Mouse (Mus musculus) heart, embryonic 14.5 days (tissue): ENCODE measurements around the gene Abcd3. TPM values are rescaled to one million over a fixed set of nuclear protein-coding genes. Genes with fewer than 3 reads are reported as not detected.
"Not testable (repeated sequence)": the region's sequence is repeated elsewhere in the genome, so short reads cannot be mapped to it uniquely, and the experiment has no call there.

Experiments used
- ATAC-seq: fragments of 200-750 bp; cut with Nextera tagmentation; 2 replicates; pipeline ENCODE4 v1.8.0; 2017; ENCODE audit warnings: low read depth, moderate TSS enrichment; ENCODE audit not compliant: insufficient number of reproducible peaks, insufficient read depth, low FRiP score
- H3K27ac ChIP-seq, 2 experiments: fragments of 200-500 bp in 1 of 2; fragments of 300-500 bp in 1 of 2; sonication (generic) in 1 of 2; replicated peaks in 1 of 2; 2 replicates each; pipeline ENCODE4 v1.5.1; 2012 to 2014; ENCODE audit warnings: low read depth in 2 of 2, low read length in 2 of 2, control low read depth in 1 of 2, mild to moderate bottlenecking in 1 of 2, mixed read lengths in 1 of 2; ENCODE audit not compliant: control insufficient read depth in 1 of 2, insufficient read depth in 1 of 2
- H3K27me3 ChIP-seq: fragments of 300-500 bp; sonication (generic); 2 replicates; pipeline ENCODE4 v1.6.1; 2014; ENCODE audit warnings: mild to moderate bottlenecking, low read length, control low read depth; ENCODE audit not compliant: control insufficient read depth, insufficient read depth
- H3K36me3 ChIP-seq: fragments of 300-500 bp; sonication (generic); 2 replicates; pipeline ENCODE4 v1.6.1; 2014; ENCODE audit warnings: mild to moderate bottlenecking, control low read depth, low read length, mixed read lengths; ENCODE audit not compliant: control insufficient read depth, insufficient read depth
- H3K4me1 ChIP-seq, 2 experiments: fragments of 200-500 bp in 1 of 2; fragments of 300-500 bp in 1 of 2; sonication (generic) in 1 of 2; 2 replicates each; pipeline ENCODE4 v1.6.1; 2012 to 2014; ENCODE audit warnings: low read length in 2 of 2, control low read depth in 1 of 2, mixed read lengths in 1 of 2; ENCODE audit not compliant: control insufficient read depth in 2 of 2, insufficient read depth in 2 of 2
- H3K4me2 ChIP-seq: fragments of 300-500 bp; sonication (generic); 2 replicates; pipeline ENCODE4 v1.6.1; 2014; ENCODE audit warnings: mild to moderate bottlenecking, low read length
- H3K4me3 ChIP-seq, 2 experiments: fragments of 200-500 bp in 1 of 2; fragments of 300-500 bp in 1 of 2; sonication (generic) in 1 of 2; 2 replicates each; pipeline ENCODE4 v1.5.1; 2012 to 2014; ENCODE audit warnings: low read length in 2 of 2, mild to moderate bottlenecking in 2 of 2, control low read depth in 1 of 2, low read depth in 1 of 2, moderate library complexity in 1 of 2; ENCODE audit not compliant: control insufficient read depth in 1 of 2, insufficient read depth in 1 of 2
- H3K9ac ChIP-seq: fragments of 300-500 bp; sonication (generic); 2 replicates; pipeline ENCODE4 v1.6.1; 2014; ENCODE audit warnings: mild to moderate bottlenecking, low read length
- H3K9me3 ChIP-seq: fragments of 300-500 bp; sonication (generic); 2 replicates; pipeline ENCODE4 v1.6.1; 2016; ENCODE audit warnings: low read length, control low read depth; ENCODE audit not compliant: control insufficient read depth
- WGBS: fragments of 180-500 bp; shearing (Covaris S2); extraction: QIAGEN DNeasy Blood & Tissue Kit; methylation state at CpG from one replicate; pipeline ENCODE4 v1.1.7; 2014; 5-methylcytosine and 5-hydroxymethylcytosine counted together
- polyA plus RNA-seq: library from polyadenylated mRNA; unstranded; fragments of >200 nt; fragmentation: Nextera tagmentation; extraction: Ambion mirVana; gene quantifications from 2 replicates; pipeline ENCODE4 v1.2.1, GENCODE M21; 2014

Abcd3 gene
- polyA plus RNA-seq, 1 experiment from 2014 or later: 49.5 TPM

DNA sequence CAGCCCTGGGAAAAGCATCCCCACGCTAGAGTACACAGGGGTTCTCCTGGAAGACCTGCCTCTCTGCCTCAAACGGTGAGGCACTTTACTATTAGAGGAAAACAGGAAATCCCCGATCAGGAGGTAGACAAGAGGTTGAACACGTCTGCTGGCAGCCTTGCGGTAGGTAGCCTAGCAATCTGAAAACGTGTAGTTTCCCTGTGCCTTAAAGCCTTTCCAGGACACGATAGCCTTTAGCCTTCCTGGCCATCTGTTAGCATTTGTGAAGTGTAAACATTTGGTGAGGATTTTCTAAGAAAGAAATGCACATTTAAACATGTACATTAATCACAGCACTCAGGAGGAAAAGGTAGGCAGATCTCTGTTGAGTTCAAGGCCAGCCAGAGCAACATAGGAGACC lies 56.7 kb downstream of the Abcd3 start:
- WGBS: 54% methylated on average over 7 of the region's 7 CpGs
- Histone ChIP-seq H3K9me3 (no peaks in the 10 kb centered on the region), H3K27me3 (no peaks in the 10 kb centered on the region), H3K9ac (no peak overlapping the region), H3K4me2 (no peak overlapping the region), H3K4me3 (no peak overlapping the region), H3K27ac (no peak overlapping the region), H3K36me3 (peaks cover 40% of the 10 kb centered on the region), H3K4me1 (0 out of 4 replicates have a peak, but pooled peaks cover 0 to 5% of the 10 kb centered on the region in 2 experiments)
- ATAC-seq: no peak

- WGBS: 15% methylated on average over 3 of the region's 3 CpGs
- ATAC-seq: no peak
- no peak overlapping the region; a peak in 1 of 4 replicates for H3K27ac ChIP-seq
Measured at GRCm38 (mm10) chr3:121755152-121755551, 60.0 kb downstream of the Abcd3 start.

GRCm38 (mm10) chr3:121754319-121755090 lies 60.6 kb downstream of the Abcd3 start:
- H3K4me1 ChIP-seq, H3K27me3 ChIP-seq, H3K27ac ChIP-seq, H3K4me3 ChIP-seq, H3K9me3 ChIP-seq, ATAC-seq, H3K9ac ChIP-seq, H3K4me2 ChIP-seq: not testable (repeated sequence)
- peaks cover 22% of the 10 kb centered on the region for H3K36me3 ChIP-seq
- WGBS: 82% methylated on average over 10 of the region's 10 CpGs

More at GRCm38 (mm10) chr3:121755152-121755551, 60.0 kb downstream of the Abcd3 start:
- Histone ChIP-seq H3K9ac (no peak overlapping the region; the same call in 1 of the 2 replicates), H3K4me3 (no peak overlapping the region), H3K4me1 (0 out of 4 replicates have a peak, but pooled peaks cover 0 to 5% of the 10 kb centered on the region in 2 experiments), H3K4me2 (no peak overlapping the region), H3K9me3 (no peaks in the 10 kb centered on the region), H3K36me3 (peaks cover 26% of the 10 kb centered on the region), H3K27me3 (no peaks in the 10 kb centered on the region)

DNA sequence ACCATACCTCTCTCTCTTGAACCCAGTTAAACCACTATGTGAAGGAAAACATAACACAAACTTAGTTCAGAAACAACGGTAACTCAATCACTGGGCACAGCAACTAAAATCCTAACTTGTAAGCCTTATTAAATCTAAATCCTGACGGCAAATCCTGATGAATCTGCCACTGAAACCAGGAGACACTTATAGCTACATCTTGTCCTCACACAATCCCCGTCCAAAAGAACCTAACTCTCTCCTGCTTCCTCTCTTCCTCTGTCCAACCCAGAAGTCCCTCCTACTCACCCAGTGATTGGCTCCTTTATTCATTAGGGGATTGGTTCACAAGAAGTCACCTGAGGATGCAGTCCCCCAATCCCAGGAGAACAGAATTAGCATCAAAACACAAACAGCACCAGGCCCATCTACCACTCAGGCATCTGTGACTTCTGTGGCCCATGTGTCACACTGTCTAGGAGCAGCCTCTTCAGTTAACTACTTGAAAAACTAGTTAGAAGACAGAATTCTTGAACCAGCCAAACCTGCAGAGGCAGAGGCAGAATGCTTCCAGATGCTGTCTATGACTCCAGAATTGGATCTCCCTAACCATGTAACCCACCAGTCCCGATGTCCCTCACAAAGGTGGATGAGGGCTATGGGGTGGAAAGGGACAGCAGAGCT lies 73.8 kb downstream of the Abcd3 start:
- not testable (repeated sequence) for H3K27ac ChIP-seq, H3K9me3 ChIP-seq, H3K27me3 ChIP-seq, ATAC-seq, H3K4me3 ChIP-seq, H3K36me3 ChIP-seq, H3K9ac ChIP-seq, H3K4me2 ChIP-seq
- peaks cover 12 to 15% of the 10 kb centered on the region in 2 experiments for H3K4me1 ChIP-seq
- 85% methylated on average over 4 of the region's 4 CpGs for WGBS

DNA sequence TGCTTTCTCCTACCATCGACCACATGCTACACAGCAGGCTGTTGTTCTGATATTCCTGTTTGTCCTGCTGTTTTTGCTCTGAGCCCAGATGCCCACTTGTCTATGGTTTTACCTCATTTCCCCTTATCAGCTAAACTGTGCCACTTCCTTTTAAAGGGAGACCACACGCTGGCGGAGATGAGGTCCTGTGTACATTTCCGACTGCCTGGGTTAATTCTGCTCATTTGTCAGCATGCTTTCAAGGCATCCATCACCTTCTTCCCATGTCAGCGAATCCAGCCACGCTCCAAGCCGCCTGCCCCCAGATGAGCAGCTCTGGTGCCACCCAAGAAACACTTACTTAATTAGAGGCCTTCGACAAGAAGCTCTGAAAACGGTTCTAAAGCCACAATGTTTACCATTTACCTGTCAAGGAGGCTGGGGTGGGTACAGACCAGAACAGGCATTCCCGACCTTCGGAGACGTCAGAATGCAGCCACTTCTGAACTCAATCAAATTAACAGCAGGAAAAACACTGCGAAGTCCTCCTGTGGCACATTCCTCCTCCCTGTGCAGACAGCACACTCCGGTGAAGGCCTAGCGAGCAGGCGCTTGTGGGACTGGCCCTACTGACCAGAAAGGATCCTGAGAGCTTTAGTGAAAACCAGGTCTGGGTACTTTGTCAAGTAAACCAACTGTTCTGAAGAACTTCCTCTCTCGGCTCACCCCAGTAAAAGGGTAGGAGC lies 75.5 kb downstream of the Abcd3 start:
- Histone ChIP-seq H3K27me3 (no peaks in the 10 kb centered on the region), H3K9me3 (no peaks in the 10 kb centered on the region), H3K9ac (peak overlapping the region; percentile 35; the same call in 1 of the 2 replicates), H3K36me3 (no peaks in the 10 kb centered on the region), H3K27ac (no peak overlapping the region), H3K4me1 (peaks cover 22 to 25% of the 10 kb centered on the region in 2 experiments), H3K4me3 (no peak overlapping the region), H3K4me2 (no peak overlapping the region)
- no peak for ATAC-seq
- WGBS: 37% methylated on average over 17 of the region's 17 CpGs

DNA sequence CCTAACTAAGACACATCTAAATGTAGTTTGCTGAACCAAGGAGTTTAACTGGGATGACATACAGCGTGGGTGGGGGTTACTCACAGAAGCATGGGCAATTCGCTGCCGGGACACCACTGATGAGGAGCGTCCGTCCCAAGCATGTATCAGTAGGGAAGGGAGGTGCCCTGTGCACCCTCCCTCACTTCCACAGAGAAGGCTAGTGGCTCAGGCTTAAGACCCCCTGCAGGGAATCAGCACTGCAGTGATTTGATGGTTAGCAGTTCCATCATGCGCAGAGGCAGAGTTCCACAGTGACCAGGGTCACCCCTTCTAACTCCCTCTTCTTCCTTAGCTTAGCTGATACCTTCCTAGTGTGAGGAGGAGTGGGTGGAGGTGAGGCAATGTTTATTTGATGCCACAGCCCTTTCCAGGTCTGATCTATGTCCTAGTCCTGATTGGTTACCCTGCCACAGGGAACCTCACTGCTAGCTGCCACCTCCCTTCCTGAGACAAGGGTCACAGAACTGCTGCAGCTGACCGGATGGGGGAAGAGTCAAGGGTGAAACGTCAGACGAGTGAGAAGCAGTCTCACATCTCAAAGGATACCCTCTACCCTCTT lies 76.3 kb downstream of the Abcd3 start:
- Histone ChIP-seq H3K9me3 (no peaks in the 10 kb centered on the region), H3K27ac (no peak overlapping the region), H3K4me2 (no peak overlapping the region), H3K4me1 (peaks cover 22 to 25% of the 10 kb centered on the region in 2 experiments), H3K4me3 (no peak overlapping the region), H3K36me3 (peaks cover 8% of the 10 kb centered on the region; the same call in 1 of the 2 replicates), H3K27me3 (no peaks in the 10 kb centered on the region), H3K9ac (no peak overlapping the region)
- ATAC-seq: no peak
- WGBS: 74% methylated on average over 9 of the region's 9 CpGs

GRCm38 (mm10) chr3:121737901-121738300 lies 77.2 kb downstream of the Abcd3 start:
- Histone ChIP-seq H3K9me3 (no peaks in the 10 kb centered on the region), H3K27ac (no peak overlapping the region), H3K4me1 (peaks cover 22 to 25% of the 10 kb centered on the region in 2 experiments), H3K9ac (no peak overlapping the region), H3K4me3 (no peak overlapping the region), H3K36me3 (peaks cover 13% of the 10 kb centered on the region; the same call in 1 of the 2 replicates), H3K27me3 (no peaks in the 10 kb centered on the region), H3K4me2 (no peak overlapping the region)
- WGBS: 74% methylated on average over 2 of the region's 2 CpGs
- no peak for ATAC-seq
